In the genomic region with DNA sequence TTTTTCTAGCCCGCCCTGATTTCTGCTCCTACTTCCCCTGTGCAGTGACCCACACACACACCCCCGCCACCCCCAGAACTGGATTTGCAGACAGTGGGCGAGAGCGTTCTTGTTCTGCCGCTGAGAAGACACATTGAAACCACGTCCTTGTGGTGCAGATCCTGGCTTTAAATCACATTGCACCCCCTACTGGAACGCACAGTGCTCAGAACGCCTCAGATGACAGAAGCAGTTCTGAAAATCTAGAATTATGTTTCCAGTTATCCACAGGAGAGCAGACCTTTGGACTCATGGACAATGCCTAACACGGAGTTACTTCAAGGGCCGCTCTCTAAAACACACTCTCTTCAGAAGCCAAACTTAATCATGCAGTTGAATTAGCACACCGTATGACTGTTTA, we compare ENCODE assay signal across 9 mouse cellular contexts. TPM values are rescaled to one million over a fixed set of nuclear protein-coding genes. Genes with fewer than 3 reads are reported as not detected.
DNase-seq lines count a peak whose midpoint lies in the region; ATAC-seq and TF ChIP-seq lines count a peak whose summit lies in the region.
"Had no signal": no experiment of that assay in that cellular context is flagged by ENCODE, and none has a peak within 500 bp of the region (broad histone marks: within the 10 kb centered on the region; RNA-seq: fewer than 3 reads in every experiment).

No protein-coding gene starts in this region.

- no peaks in the 10 kb centered on the region for H3K36me3 ChIP-seq in liver, adult 2 months (ENCODE audit: control insufficient read depth, insufficient read depth, low read length)
- H3K36me3 ChIP-seq in hindbrain, embryonic 14.5 days (replicated peaks; ENCODE audit: control insufficient read depth, insufficient read depth): no peaks in the 10 kb centered on the region

- peak; percentile 22; the same call in 1 of the 2 replicates for TF ChIP-seq CTCF in liver, adult 2 months (IDR thresholded peaks at IDR 0.05; ENCODE audit: low read depth, low read length)
- TF ChIP-seq CTCF in brain, embryonic 14.5 days (IDR thresholded peaks at IDR 0.05; ENCODE audit: borderline replicate concordance, extremely low read depth, insufficient read depth, insufficient read length): peak; percentile 70; the same call in 1 of the 2 replicates

- no peaks in the 10 kb centered on the region for H3K27me3 ChIP-seq in liver, adult 2 months (ENCODE audit: control insufficient read depth, insufficient read depth, low read length)
- no peaks in the 10 kb centered on the region for H3K27me3 ChIP-seq in hindbrain, embryonic 14.5 days (ENCODE audit: control insufficient read depth, insufficient read depth, low read length)

- H3K9ac ChIP-seq in liver, adult 2 months (ENCODE audit: low read depth, low read length): no peak overlapping the region
- H3K9ac ChIP-seq in hindbrain, embryonic 14.5 days: no peak overlapping the region

- DNase-seq in liver, adult 2 months (ENCODE audit: extremely low read depth, low read depth, low spot score): no peak
- DNase-seq in liver: no peak
- DNase-seq in brain, embryonic 14.5 days (ENCODE audit: low read depth): peak; percentile 83
- peak; percentile 74 for DNase-seq in hindbrain, embryonic 14.5 days (ENCODE audit: low spot score)
- DNase-seq in spleen, postnatal 36 days (ENCODE audit: low spot score in 2 of 2): no peak
- DNase-seq in urinary bladder, postnatal 14 days (ENCODE audit: low spot score): no peak

- H3K79me2 ChIP-seq in liver, adult 2 months (ENCODE audit: control insufficient read depth, insufficient read depth, low read length): no peaks in the 10 kb centered on the region

- no peaks in the 10 kb centered on the region for H3K9me3 ChIP-seq in hindbrain, embryonic 14.5 days (ENCODE audit: control insufficient read depth, low read length)

- H3K4me2 ChIP-seq in hindbrain, embryonic 14.5 days (replicated peaks): 0 out of 2 replicates have a peak overlapping the region, but pooled peaks have one; percentile 6

- ATAC-seq in hindbrain, embryonic 14.5 days (ENCODE audit: low FRiP score): no peak
- ATAC-seq in megakaryocyte progenitor cell, adult 5-6 weeks (replicated peaks; ENCODE audit: poor library complexity): peak; percentile 42; the same call in 1 of the 2 replicates

- 57% methylated on average over 11 of the region's 11 CpGs for WGBS in liver, adult 2 months
- WGBS in hindbrain, embryonic 14.5 days: 47% methylated on average over 11 of the region's 11 CpGs

- no peaks in the 10 kb centered on the region for H3K4me1 ChIP-seq in liver, adult 2 months (ENCODE audit: control insufficient read depth, insufficient read depth, low read length)
- no peaks in the 10 kb centered on the region for H3K4me1 ChIP-seq in hindbrain, embryonic 14.5 days (replicated peaks; ENCODE audit: control insufficient read depth, insufficient read depth, low read length)

- TF ChIP-seq POLR2A in liver, adult 2 months (IDR thresholded peaks at IDR 0.05; ENCODE audit: extremely low read depth, insufficient read depth, low read length): no peak
- TF ChIP-seq POLR2A in brain, embryonic 14.5 days (IDR thresholded peaks at IDR 0.05; ENCODE audit: borderline replicate concordance, extremely low read depth, insufficient read depth, insufficient read length, poor library complexity, severe bottlenecking): no peak

- H3K4me3 ChIP-seq in liver, adult 2 months (ENCODE audit: insufficient read depth, low read depth, low read length): no peak overlapping the region
- no peak overlapping the region for H3K4me3 ChIP-seq in hindbrain, embryonic 14.5 days (replicated peaks; ENCODE audit: low read length)
- H3K4me3 ChIP-seq: erythroblast, embryonic 14.5 days had no signal

- no peak overlapping the region for H3K27ac ChIP-seq in liver, adult 2 months (replicated peaks; ENCODE audit: insufficient read depth, low read depth, low read length)
- H3K27ac ChIP-seq in hindbrain, embryonic 14.5 days: no peak overlapping the region
- H3K27ac ChIP-seq: macrophage had no signal

RNA-seq across cellular contexts. Expression of gene Edrf1, which starts 16.6 kb away (rescaled TPM):
- total RNA-seq in liver, adult 2 months (2014; rRNA removed): 17.8 and 18.7 TPM in 2 replicates
- 6.4 and 8.0 TPM in 2 replicates for polyA plus RNA-seq in liver, adult 2 months (2012; rRNA removed)
- 22.9 and 25.8 TPM in 2 replicates for polyA plus RNA-seq in brain, embryonic 14.5 days (2012; rRNA removed)
- 21.3 and 24.3 TPM in 2 replicates for polyA plus RNA-seq in hindbrain, embryonic 14.5 days (2014; fragmentation: Nextera tagmentation; extraction: Ambion mirVana)
- total RNA-seq in megakaryocyte progenitor cell, adult 5-6 weeks (2015): 13.5 and 22.4 TPM in 2 replicates
- total RNA-seq in megakaryocyte progenitor cell, adult 5-6 weeks (2017): 20.4 and 26.7 TPM in 2 replicates

RNA-seq across cellular contexts. Expression of gene Tex36, which starts 18.8 kb away (rescaled TPM):
- total RNA-seq in liver, adult 2 months (2014; rRNA removed): not detected in 2 replicates
- polyA plus RNA-seq in liver, adult 2 months (2012; rRNA removed): not detected in 2 replicates
- polyA plus RNA-seq in brain, embryonic 14.5 days (2012; rRNA removed): 0.08 and 0.11 TPM in 2 replicates
- polyA plus RNA-seq in hindbrain, embryonic 14.5 days (2014; fragmentation: Nextera tagmentation; extraction: Ambion mirVana): not detected in 2 replicates
- not detected in 2 replicates for total RNA-seq in megakaryocyte progenitor cell, adult 5-6 weeks (2015)
- not detected in 2 replicates for total RNA-seq in megakaryocyte progenitor cell, adult 5-6 weeks (2017)
- polyA plus RNA-seq: erythroblast, embryonic 14.5 days; macrophage had no signal

RNA-seq across cellular contexts. Expression of gene Mmp21, which starts 59.1 kb away (rescaled TPM):
- not detected in 2 replicates for total RNA-seq in liver, adult 2 months (2014; rRNA removed)
- polyA plus RNA-seq in liver, adult 2 months (2012; rRNA removed): not detected in 2 replicates
- polyA plus RNA-seq in brain, embryonic 14.5 days (2012; rRNA removed): 0.04 TPM in 1 of 2 replicates, not detected in the other
- polyA plus RNA-seq in hindbrain, embryonic 14.5 days (2014; fragmentation: Nextera tagmentation; extraction: Ambion mirVana): 0.12 and 0.13 TPM in 2 replicates
- total RNA-seq in megakaryocyte progenitor cell, adult 5-6 weeks (2015): not detected in 2 replicates
- total RNA-seq in megakaryocyte progenitor cell, adult 5-6 weeks (2017): 0.03 TPM in 1 of 2 replicates, not detected in the other
- polyA plus RNA-seq: macrophage had no signal

Comparison
In these comparisons a context has a peak if more than half of its experiments do, and no peak if none do; other contexts are left out.
1. DNase-seq: peak in brain, embryonic 14.5 days (single experiment) and hindbrain, embryonic 14.5 days (single experiment); none in liver, adult 2 months (single experiment), liver (single experiment), spleen, postnatal 36 days (0 of 2) and urinary bladder, postnatal 14 days (single experiment).